Mouse (Mus musculus) neural tube, embryonic 11.5 days (tissue): ENCODE results near the gene Rd3. TPM values are rescaled to one million over a fixed set of nuclear protein-coding genes. Genes with fewer than 3 reads are reported as not detected.

Experiments used
- ATAC-seq: fragments of 200-750 bp; cut with Nextera tagmentation; 2 replicates; pipeline ENCODE4 v1.8.0; 2017; ENCODE audit warnings: moderate number of reproducible peaks, mild to moderate bottlenecking, moderate TSS enrichment, moderate library complexity; ENCODE audit not compliant: insufficient read depth, low FRiP score, low TSS enrichment
- DNase-seq: peaks from one replicate; pipeline ENCODE4 v3.0.0-alpha.2; 2015; ENCODE audit warnings: low spot score
- H3K27ac ChIP-seq: fragments of 300-500 bp; sonication (generic); 2 replicates; pipeline ENCODE4 v1.5.1; 2014; ENCODE audit warnings: low read depth, mild to moderate bottlenecking, low read length
- H3K27me3 ChIP-seq: fragments of 300-500 bp; sonication (generic); 2 replicates; pipeline ENCODE4 v1.6.1; 2014; ENCODE audit warnings: mild to moderate bottlenecking, low read length, mixed read lengths; ENCODE audit not compliant: control insufficient read depth, insufficient read depth
- H3K36me3 ChIP-seq: fragments of 300-500 bp; sonication (generic); 2 replicates; pipeline ENCODE4 v1.6.1; 2014; ENCODE audit warnings: mild to moderate bottlenecking, low read length, moderate library complexity, mixed read lengths; ENCODE audit not compliant: control insufficient read depth, insufficient read depth
- H3K4me1 ChIP-seq: fragments of 300-500 bp; sonication (generic); 2 replicates; pipeline ENCODE4 v1.6.1; 2014; ENCODE audit warnings: low read length, mixed read lengths; ENCODE audit not compliant: control insufficient read depth, insufficient read depth
- H3K4me2 ChIP-seq: fragments of 300-500 bp; sonication (generic); 2 replicates; pipeline ENCODE4 v1.6.1; 2014; ENCODE audit warnings: low read depth, mild to moderate bottlenecking, moderate library complexity
- H3K4me3 ChIP-seq: fragments of 300-500 bp; sonication (generic); 2 replicates; pipeline ENCODE4 v1.5.1; 2014; ENCODE audit warnings: low read depth, low read length
- H3K9ac ChIP-seq: fragments of 300-500 bp; sonication (generic); 2 replicates; pipeline ENCODE4 v1.6.1; 2014; ENCODE audit warnings: mild to moderate bottlenecking, low read length
- H3K9me3 ChIP-seq: fragments of 300-500 bp; sonication (generic); 2 replicates; pipeline ENCODE4 v1.6.1; 2016; ENCODE audit warnings: low read length; ENCODE audit not compliant: control insufficient read depth
- WGBS: fragments of 180-500 bp; shearing (Covaris S2); extraction: QIAGEN DNeasy Blood & Tissue Kit; methylation state at CpG from one replicate; pipeline ENCODE4 v1.1.7; 2014; 5-methylcytosine and 5-hydroxymethylcytosine counted together
- polyA plus RNA-seq: library from polyadenylated mRNA; unstranded; fragments of >200 nt; fragmentation: Nextera tagmentation; extraction: Ambion mirVana; gene quantifications from 2 replicates; pipeline ENCODE4 v1.2.1, GENCODE M21; 2014

The Rd3 gene
- polyA plus RNA-seq, 1 experiment from 2014 or later: 1.3 TPM

DNA sequence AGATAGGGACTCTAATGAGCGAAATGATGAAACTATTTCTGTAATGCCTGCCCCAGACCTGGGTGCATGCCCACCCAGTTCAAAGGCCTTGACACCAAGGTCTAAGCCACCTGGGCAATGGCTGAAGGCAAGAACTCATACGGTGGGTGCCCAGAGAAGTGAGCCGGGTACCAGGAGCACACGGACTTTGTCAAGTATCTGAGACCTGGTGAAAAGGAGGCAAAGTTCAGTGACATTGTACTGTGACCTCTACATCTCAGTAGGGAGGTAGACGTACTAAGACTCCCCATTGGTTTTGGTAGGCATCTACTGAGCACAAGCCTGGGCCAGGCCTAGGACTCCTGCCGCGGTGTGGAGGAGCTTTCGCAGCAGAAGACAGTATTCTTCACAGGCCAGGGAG is 31.8 kb upstream of the Rd3 start:
- H3K27me3 ChIP-seq: no peaks in the 10 kb centered on the region
- ATAC-seq: no peak

DNA sequence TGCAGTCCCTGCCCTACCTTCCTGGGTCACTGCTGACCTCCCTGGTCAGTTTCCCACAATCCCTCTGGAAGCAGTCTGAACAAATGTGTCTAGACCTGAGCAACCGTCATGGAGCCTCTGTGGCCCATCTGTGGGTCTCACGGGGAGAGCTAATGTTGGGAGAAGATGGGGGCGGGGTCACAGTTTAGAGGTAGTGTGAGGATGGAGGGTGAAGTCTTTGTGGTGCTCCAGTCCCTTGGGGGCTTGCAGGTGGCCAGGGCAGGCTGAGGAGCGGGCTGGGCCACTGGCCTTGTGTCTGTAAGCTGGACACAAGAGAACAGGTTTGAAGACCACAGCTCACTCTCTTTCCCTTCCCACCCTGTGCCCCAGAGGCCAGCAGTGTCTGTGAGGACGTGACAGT is 31.4 kb upstream of the Rd3 start:
- no peak overlapping the region for H3K27ac ChIP-seq
- no peaks in the 10 kb centered on the region for H3K27me3 ChIP-seq
- peak; percentile 3 for DNase-seq
- no peak for ATAC-seq
- H3K4me1 ChIP-seq: no peaks in the 10 kb centered on the region
- no peak overlapping the region for H3K4me2 ChIP-seq
- no peak overlapping the region for H3K4me3 ChIP-seq
- no peaks in the 10 kb centered on the region for H3K9me3 ChIP-seq
- 78% methylated on average over 5 of the region's 5 CpGs for WGBS
- H3K9ac ChIP-seq: no peak overlapping the region
- no peaks in the 10 kb centered on the region for H3K36me3 ChIP-seq

More for the DNA sequence above, 31.8 kb upstream of the Rd3 start:
- no peak overlapping the region for H3K9ac ChIP-seq
- no peaks in the 10 kb centered on the region for H3K9me3 ChIP-seq
- H3K27ac ChIP-seq: no peak overlapping the region
- WGBS: 91% methylated on average over 8 of the region's 8 CpGs
- no peak overlapping the region for H3K4me3 ChIP-seq
- no peak for DNase-seq
- no peak overlapping the region for H3K4me2 ChIP-seq
- H3K36me3 ChIP-seq: no peaks in the 10 kb centered on the region
- H3K4me1 ChIP-seq: no peaks in the 10 kb centered on the region

DNA sequence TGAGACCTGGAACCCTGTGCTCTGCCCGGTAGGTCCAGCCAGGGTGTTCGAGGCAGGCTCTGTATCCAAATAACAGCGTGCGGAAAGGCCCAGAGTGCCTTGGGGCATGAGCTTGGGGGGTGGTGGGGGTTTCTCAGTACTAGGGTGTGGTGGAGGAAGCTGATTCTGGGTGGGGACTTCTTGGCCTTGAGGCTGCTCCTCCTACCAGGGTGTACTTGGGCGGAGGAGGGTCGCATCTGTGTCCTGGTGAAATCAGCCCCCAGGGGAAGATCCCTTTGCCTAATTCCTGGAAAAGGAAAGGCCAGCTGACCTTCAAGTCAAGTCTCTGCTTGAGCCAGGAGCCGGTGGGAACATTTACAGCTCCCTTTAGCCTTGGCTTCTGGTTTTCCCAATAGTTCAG is 30.9 kb upstream of the Rd3 start:
- no peak overlapping the region for H3K27ac ChIP-seq
- no peak overlapping the region for H3K4me2 ChIP-seq
- H3K4me1 ChIP-seq: no peaks in the 10 kb centered on the region
- no peak overlapping the region for H3K4me3 ChIP-seq
- no peaks in the 10 kb centered on the region for H3K36me3 ChIP-seq
- no peak for DNase-seq
- WGBS: 86% methylated on average over 7 of the region's 7 CpGs
- H3K9ac ChIP-seq: no peak overlapping the region
- no peaks in the 10 kb centered on the region for H3K9me3 ChIP-seq
- H3K27me3 ChIP-seq: no peaks in the 10 kb centered on the region
- no peak for ATAC-seq

DNA sequence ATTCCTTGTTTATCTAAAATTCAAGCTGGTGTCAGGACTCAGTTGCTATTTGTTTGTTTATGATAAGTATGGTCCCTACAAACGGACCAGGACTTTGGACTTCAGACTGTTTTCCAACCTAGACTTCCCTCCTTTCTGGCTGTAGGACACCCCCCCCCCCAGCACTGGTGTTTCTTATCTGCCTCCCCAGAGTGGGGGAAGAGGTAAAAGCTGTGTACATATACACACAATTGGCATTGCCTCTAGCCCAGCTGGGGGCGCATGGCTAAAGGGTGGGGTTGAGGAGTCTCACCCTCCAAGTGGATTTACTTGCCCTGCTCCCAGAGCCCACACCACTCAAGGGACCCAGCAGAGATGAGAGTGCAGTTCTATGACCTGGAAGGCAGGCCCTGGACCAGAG is 30.3 kb upstream of the Rd3 start:
- Histone ChIP-seq H3K9me3 (no peaks in the 10 kb centered on the region), H3K27ac (no peak overlapping the region), H3K4me1 (no peaks in the 10 kb centered on the region), H3K36me3 (no peaks in the 10 kb centered on the region), H3K4me2 (no peak overlapping the region), H3K9ac (no peak overlapping the region), H3K27me3 (no peaks in the 10 kb centered on the region), H3K4me3 (no peak overlapping the region)
- 84% methylated on average over 2 of the region's 2 CpGs for WGBS
- no peak for ATAC-seq
- DNase-seq: no peak

DNA sequence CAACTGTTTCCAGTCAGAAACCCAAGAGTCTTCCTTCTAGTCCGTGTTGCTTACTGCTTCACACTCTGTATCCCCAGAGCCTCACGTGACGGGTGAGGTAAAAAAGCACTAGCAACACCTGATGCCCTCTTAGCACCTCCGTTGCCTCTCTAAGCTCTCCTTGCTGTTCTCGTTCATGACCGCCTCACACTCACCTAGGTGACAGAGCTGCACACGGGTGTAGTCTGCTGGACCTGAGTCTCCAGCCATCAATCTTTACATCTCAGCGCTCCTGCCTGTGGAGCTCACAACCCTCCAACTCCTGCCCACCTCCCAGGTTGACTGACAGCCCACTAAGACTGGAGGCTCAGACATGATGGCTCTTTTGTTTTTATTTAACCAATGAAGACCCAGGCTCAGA is 29.4 kb upstream of the Rd3 start:
- no peak overlapping the region for H3K9ac ChIP-seq
- no peaks in the 10 kb centered on the region for H3K4me1 ChIP-seq
- H3K27ac ChIP-seq: no peak overlapping the region
- H3K9me3 ChIP-seq: no peaks in the 10 kb centered on the region
- 81% methylated on average over 8 of the region's 8 CpGs for WGBS
- H3K36me3 ChIP-seq: no peaks in the 10 kb centered on the region
- H3K4me2 ChIP-seq: no peak overlapping the region
- ATAC-seq (no peak), DNase-seq (no peak)
- no peak overlapping the region for H3K4me3 ChIP-seq
- no peaks in the 10 kb centered on the region for H3K27me3 ChIP-seq

DNA sequence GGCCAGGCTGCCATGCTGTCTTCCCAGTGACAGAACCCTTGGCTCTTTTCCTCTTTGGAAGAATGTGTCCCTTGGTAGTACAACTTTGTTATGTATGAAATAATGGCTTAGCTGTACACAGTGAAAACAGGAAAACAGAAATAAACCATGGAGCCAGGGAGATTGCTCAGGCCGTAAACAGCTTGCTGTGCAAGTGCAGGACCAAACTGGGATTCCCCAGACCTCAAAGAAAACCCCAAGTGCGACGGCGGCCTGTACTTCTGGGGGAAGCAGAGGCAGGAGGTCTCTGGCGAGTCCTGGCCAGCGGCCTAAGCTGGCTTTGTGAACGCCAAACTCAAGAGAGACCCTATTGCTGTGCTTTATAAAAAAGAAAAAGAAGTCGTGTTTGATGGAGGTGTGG is 28.6 kb upstream of the Rd3 start:
- Histone ChIP-seq H3K4me2 (no peak overlapping the region), H3K27me3 (no peaks in the 10 kb centered on the region), H3K9me3 (no peaks in the 10 kb centered on the region), H3K4me3 (no peak overlapping the region), H3K9ac (no peak overlapping the region), H3K4me1 (no peaks in the 10 kb centered on the region), H3K27ac (no peak overlapping the region), H3K36me3 (no peaks in the 10 kb centered on the region)
- DNase-seq (no peak), ATAC-seq (no peak)
- WGBS: 79% methylated on average over 8 of the region's 8 CpGs

DNA sequence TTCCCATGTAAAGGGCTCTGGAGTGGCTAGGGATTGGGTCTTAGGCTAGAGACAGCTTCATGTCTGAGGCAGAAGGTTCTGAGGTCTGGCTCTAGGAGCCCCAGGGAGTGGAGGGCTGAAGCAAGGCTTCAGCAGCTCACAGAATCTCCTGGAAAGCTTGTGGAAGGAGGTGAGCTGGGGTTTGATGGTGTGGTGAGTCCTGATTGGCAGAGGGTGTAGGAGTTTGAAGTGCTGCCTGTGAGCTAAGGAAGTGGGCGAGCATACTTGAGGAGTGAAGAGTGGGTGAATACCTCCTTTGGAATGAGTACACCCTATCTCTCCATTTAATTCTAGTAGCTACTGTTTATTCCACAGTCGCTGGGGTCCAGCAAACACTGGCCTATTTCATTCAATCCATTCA is 26.6 kb upstream of the Rd3 start:
- Histone ChIP-seq H3K9ac (no peak overlapping the region), H3K27ac (no peak overlapping the region), H3K9me3 (no peaks in the 10 kb centered on the region), H3K4me3 (no peak overlapping the region), H3K4me2 (no peak overlapping the region), H3K27me3 (no peaks in the 10 kb centered on the region), H3K36me3 (no peaks in the 10 kb centered on the region), H3K4me1 (no peaks in the 10 kb centered on the region)
- no peak for DNase-seq
- no peak for ATAC-seq
- 77% methylated on average over 2 of the region's 2 CpGs for WGBS

DNA sequence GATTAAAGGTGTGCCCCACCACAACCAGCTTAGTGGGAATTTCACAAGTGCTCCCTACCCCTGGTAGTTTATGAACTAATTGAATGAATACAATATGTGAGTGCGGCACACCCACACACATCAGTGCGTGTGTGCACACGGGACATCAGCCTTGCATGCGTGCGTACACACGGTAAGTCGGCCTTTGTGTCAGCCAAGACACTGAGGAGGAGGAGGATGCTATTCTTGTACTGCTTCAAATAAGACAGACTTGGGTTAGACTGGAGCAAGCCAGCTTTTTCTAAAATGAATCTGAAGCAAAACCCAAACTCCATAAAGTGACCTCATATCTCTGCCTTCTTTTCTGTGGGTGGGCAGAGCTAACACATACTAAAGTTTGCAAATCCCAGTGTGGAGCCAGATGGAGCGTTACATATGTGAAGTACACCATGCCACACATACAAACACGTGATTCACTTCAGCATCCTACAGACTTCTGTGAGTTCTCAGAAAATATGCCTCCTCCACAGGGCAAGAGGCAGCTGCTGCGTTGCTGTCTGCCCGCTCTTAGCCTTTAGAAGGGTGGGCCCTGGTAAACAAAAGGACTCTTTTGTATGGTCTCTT is 24.3 kb upstream of the Rd3 start:
- ATAC-seq: no peak
- no peak overlapping the region for H3K4me2 ChIP-seq
- WGBS: 88% methylated on average over 11 of the region's 11 CpGs

DNA sequence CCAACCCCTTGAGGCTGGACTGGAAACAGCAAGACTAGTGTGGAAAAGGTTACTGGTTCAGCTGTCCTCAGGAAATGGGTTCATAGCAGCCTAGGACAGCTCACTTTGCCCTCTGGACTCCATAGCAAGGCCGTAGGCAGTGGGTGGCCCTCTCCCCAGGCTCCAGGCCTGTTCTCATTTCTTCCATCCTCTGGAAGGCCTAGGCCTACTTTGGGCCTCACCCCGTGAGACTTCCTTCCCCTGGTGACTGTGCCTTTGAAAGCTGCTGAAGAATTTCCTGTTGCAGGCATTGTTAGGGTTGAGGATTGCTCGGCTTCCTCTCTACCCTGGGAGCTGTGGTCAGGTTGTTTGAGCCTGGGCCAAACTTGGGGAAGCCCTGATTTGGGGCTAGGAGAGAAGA is 22.1 kb upstream of the Rd3 start:
- no peaks in the 10 kb centered on the region for H3K4me1 ChIP-seq
- no peak overlapping the region for H3K4me3 ChIP-seq
- H3K4me2 ChIP-seq: no peak overlapping the region
- ATAC-seq: no peak
- whole genome bisulfite sequencing: 66% methylated on average over 3 of the region's 3 CpGs
- no peaks in the 10 kb centered on the region for H3K9me3 ChIP-seq
- no peak overlapping the region for H3K27ac ChIP-seq
- H3K27me3 ChIP-seq: no peaks in the 10 kb centered on the region
- no peak overlapping the region for H3K9ac ChIP-seq
- H3K36me3 ChIP-seq: no peaks in the 10 kb centered on the region
- DNase-seq: no peak

More for the DNA sequence above, 24.3 kb upstream of the Rd3 start:
- H3K4me3 ChIP-seq: no peak overlapping the region
- H3K9me3 ChIP-seq: no peaks in the 10 kb centered on the region
- DNase-seq: no peak
- H3K4me1 ChIP-seq: no peaks in the 10 kb centered on the region
- H3K9ac ChIP-seq: no peak overlapping the region
- H3K27me3 ChIP-seq: no peaks in the 10 kb centered on the region
- no peaks in the 10 kb centered on the region for H3K36me3 ChIP-seq
- H3K27ac ChIP-seq: no peak overlapping the region
